Mouse (Mus musculus): Measurements from ENCODE around the gene Wfdc21. TPM values are rescaled to one million over a fixed set of nuclear protein-coding genes. Genes with fewer than 3 reads are reported as not detected.

Wfdc21 gene
- total and polyA plus RNA-seq, 3 experiments = not detected

DNA sequence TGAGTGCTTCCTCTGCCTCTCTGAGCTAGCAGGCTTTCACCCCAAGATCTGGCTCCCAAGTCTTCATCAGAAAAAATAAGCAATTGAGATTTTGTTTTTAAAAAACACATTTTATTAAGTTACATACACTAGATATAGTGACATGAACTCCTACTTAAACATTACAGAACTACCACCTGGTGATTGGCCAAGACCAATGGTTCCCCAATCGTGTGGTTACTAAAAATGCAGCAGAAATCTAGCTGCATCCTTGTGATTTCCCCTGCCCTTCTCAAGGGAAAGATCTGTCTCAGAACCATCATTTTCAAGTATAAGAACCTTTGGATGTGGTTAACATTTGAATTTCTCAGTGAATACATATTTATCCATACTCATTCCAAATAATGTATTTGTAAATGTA is 12.5 kb upstream of the Wfdc21 start:
- Histone ChIP-seq H3K9me3 (replicated peaks; ENCODE audit: insufficient read depth, low read length) (no peaks in the 10 kb centered on the region), H3K9ac (ENCODE audit: control insufficient read depth, low read depth, low read length, poor library complexity, severe bottlenecking) (no peak overlapping the region), H3K36me3 (ENCODE audit: control insufficient read depth in 1 of 2, insufficient read depth in 2 of 2, low read length in 2 of 2) (no peaks in the 10 kb centered on the region), H3K27ac (ENCODE audit: control insufficient read depth, low read depth, low read length) (no peak overlapping the region), H3K4me3 (ENCODE audit: control insufficient read depth in 1 of 2, insufficient read depth in 1 of 2, low read depth in 2 of 2, low read length in 2 of 2) (no peak overlapping the region), H3K79me2 (ENCODE audit: control insufficient read depth, insufficient read depth, low read length, poor library complexity) (no peaks in the 10 kb centered on the region), H3K27me3 (ENCODE audit: control insufficient read depth in 1 of 2, insufficient read depth in 2 of 2, low read length in 2 of 2) (peaks cover 7 to 11% of the 10 kb centered on the region in 2 experiments), H3K4me1 (ENCODE audit: control insufficient read depth in 1 of 2, insufficient read depth in 2 of 2, low read length in 2 of 2) (no peaks in the 10 kb centered on the region)
- no peak for DNase-seq (ENCODE audit: low read depth, low spot score)
- TF ChIP-seq MAX (IDR thresholded peaks at IDR 0.05; ENCODE audit: low read length) = no peak
- no peak for TF ChIP-seq MXI1 (IDR thresholded peaks at IDR 0.05; ENCODE audit: low read depth, low read length)
- no peak for TF ChIP-seq TBP (IDR thresholded peaks at IDR 0.05; ENCODE audit: low read depth, low read length)
- no peak for TF ChIP-seq MAZ (IDR thresholded peaks at IDR 0.05; ENCODE audit: low read depth, low read length)
- TF ChIP-seq USF1 (IDR thresholded peaks at IDR 0.05; ENCODE audit: low read depth, low read length) = no peak
- no peak for TF ChIP-seq ZC3H11A (IDR thresholded peaks at IDR 0.05; ENCODE audit: low read depth, low read length)
- no peak for TF ChIP-seq ZKSCAN1 (IDR thresholded peaks at IDR 0.05; ENCODE audit: low read depth, low read length)
- TF ChIP-seq NRF1 (IDR thresholded peaks at IDR 0.05; ENCODE audit: insufficient read depth, low read depth, low read length, poor library complexity, severe bottlenecking) = no peak
- no peak for TF ChIP-seq CTCF (IDR thresholded peaks at IDR 0.05 in 2 of 3, conservative IDR thresholded peaks at IDR 0.05 in 1 of 3; ENCODE audit: control insufficient read depth in 1 of 3, insufficient read depth in 1 of 3, low read depth in 2 of 3, low read length in 3 of 3, poor library complexity in 1 of 3, severe bottlenecking in 1 of 3)
- TF ChIP-seq EP300 (IDR thresholded peaks at IDR 0.05; ENCODE audit: low read depth in 1 of 2, low read length in 2 of 2) = no peak
- no peak for TF ChIP-seq SIN3A (IDR thresholded peaks at IDR 0.05; ENCODE audit: low read length)
- TF ChIP-seq HCFC1 (IDR thresholded peaks at IDR 0.05; ENCODE audit: low read depth, low read length) = no peak
- TF ChIP-seq CHD2 (IDR thresholded peaks at IDR 0.05; ENCODE audit: low read length) = no peak
- TF ChIP-seq RAD21 (IDR thresholded peaks at IDR 0.05; ENCODE audit: low read depth, low read length) = no peak

- H3K27me3 ChIP-seq (ENCODE audit: control insufficient read depth in 1 of 2, insufficient read depth in 2 of 2, low read length in 2 of 2) = peaks cover 7% of the 10 kb centered on the region in 2 experiments
- no peaks in the 10 kb centered on the region for H3K4me1 ChIP-seq (ENCODE audit: control insufficient read depth in 1 of 2, insufficient read depth in 2 of 2, low read length in 2 of 2)
- H3K27ac ChIP-seq (ENCODE audit: control insufficient read depth, low read depth, low read length) = no peak overlapping the region
- no peaks in the 10 kb centered on the region for H3K9me3 ChIP-seq (replicated peaks; ENCODE audit: insufficient read depth, low read length)
- no peak for TF ChIP-seq MXI1 (IDR thresholded peaks at IDR 0.05; ENCODE audit: low read depth, low read length)
- no peak for TF ChIP-seq HCFC1 (IDR thresholded peaks at IDR 0.05; ENCODE audit: low read depth, low read length)
- no peak for TF ChIP-seq ZNF384 (IDR thresholded peaks at IDR 0.05; ENCODE audit: low read depth, low read length)
- no peak for TF ChIP-seq NELFE (IDR thresholded peaks at IDR 0.05; ENCODE audit: low read depth, low read length)
- TF ChIP-seq USF2 (IDR thresholded peaks at IDR 0.05; ENCODE audit: borderline replicate concordance in 1 of 2, insufficient read depth in 1 of 2, low read depth in 1 of 2, low read length in 2 of 2) = no peak
- no peak for TF ChIP-seq MEF2A (IDR thresholded peaks at IDR 0.05; ENCODE audit: extremely low read depth, insufficient replicate concordance, low read depth, low read length, poor library complexity, severe bottlenecking)
- no peak for TF ChIP-seq MAX (IDR thresholded peaks at IDR 0.05; ENCODE audit: low read length)
- TF ChIP-seq POLR2A (IDR thresholded peaks at IDR 0.05; ENCODE audit: control insufficient read depth in 1 of 2, insufficient read depth in 1 of 2, low read depth in 1 of 2, low read length in 2 of 2, poor library complexity in 1 of 2) = no peak
- TF ChIP-seq MAFK (IDR thresholded peaks at IDR 0.05; ENCODE audit: borderline replicate concordance, low read depth, low read length) = no peak
- TF ChIP-seq SIN3A (IDR thresholded peaks at IDR 0.05; ENCODE audit: low read length) = no peak
- TF ChIP-seq EP300 (IDR thresholded peaks at IDR 0.05; ENCODE audit: low read depth in 1 of 2, low read length in 2 of 2) = no peak
- no peak for TF ChIP-seq ZC3H11A (IDR thresholded peaks at IDR 0.05; ENCODE audit: low read depth, low read length)
- TF ChIP-seq NRF1 (IDR thresholded peaks at IDR 0.05; ENCODE audit: insufficient read depth, low read depth, low read length, poor library complexity, severe bottlenecking) = no peak
- TF ChIP-seq RAD21 (IDR thresholded peaks at IDR 0.05; ENCODE audit: low read depth, low read length) = no peak
- TF ChIP-seq USF1 (IDR thresholded peaks at IDR 0.05; ENCODE audit: low read depth, low read length) = no peak
- no peak for DNase-seq (ENCODE audit: low read depth, low spot score)
- H3K36me3 ChIP-seq (ENCODE audit: control insufficient read depth in 1 of 2, insufficient read depth in 2 of 2, low read length in 2 of 2) = no peaks in the 10 kb centered on the region
- H3K79me2 ChIP-seq (ENCODE audit: control insufficient read depth, insufficient read depth, low read length, poor library complexity) = no peaks in the 10 kb centered on the region
- H3K9ac ChIP-seq (ENCODE audit: control insufficient read depth, low read depth, low read length, poor library complexity, severe bottlenecking) = no peak overlapping the region
- no peak overlapping the region for H3K4me3 ChIP-seq (ENCODE audit: control insufficient read depth in 1 of 2, insufficient read depth in 1 of 2, low read depth in 2 of 2, low read length in 2 of 2)
Measured at GRCm38 (mm10) chr11:83735881-83736280, 10.9 kb upstream of the Wfdc21 start.

All from MEL (cell line).